Mouse (Mus musculus) megakaryocyte progenitor cell, adult 5-6 weeks (primary cell): ENCODE measurements around the gene L3mbtl3. TPM values are rescaled to one million over a fixed set of nuclear protein-coding genes. Genes with fewer than 3 reads are reported as not detected.
A peak's percentile ranks its signal among the peaks of the same experiment; 100 is the strongest.

Source experiments
- ATAC-seq: replicated peaks from 2 replicates; pipeline ENCODE4 v1.8.0; 2016; ENCODE audit warnings: mild to moderate bottlenecking, moderate TSS enrichment, inconsistent platforms; ENCODE audit not compliant: poor library complexity
- total RNA-seq, 2 experiments: library from RNA; stranded (forward) in 1 of 2; stranded (reverse) in 1 of 2; fragments of 157-497, 149-512 nt in 1 of 2; fragments of 200-1000 nt in 1 of 2; gene quantifications; 2 replicates each; pipeline versions ENCODE4 v1.2.3 to v1.2.4; 2015 to 2017

The L3mbtl3 gene
- total RNA-seq, 2 experiments from 2014 or later: 26.8 to 27.5 TPM

- ATAC-seq: peak; percentile 34; the same call in 1 of the 2 replicates
Measured at GRCm38 (mm10) chr10:26345879-26346278, 29.9 kb downstream of the L3mbtl3 start.

DNA sequence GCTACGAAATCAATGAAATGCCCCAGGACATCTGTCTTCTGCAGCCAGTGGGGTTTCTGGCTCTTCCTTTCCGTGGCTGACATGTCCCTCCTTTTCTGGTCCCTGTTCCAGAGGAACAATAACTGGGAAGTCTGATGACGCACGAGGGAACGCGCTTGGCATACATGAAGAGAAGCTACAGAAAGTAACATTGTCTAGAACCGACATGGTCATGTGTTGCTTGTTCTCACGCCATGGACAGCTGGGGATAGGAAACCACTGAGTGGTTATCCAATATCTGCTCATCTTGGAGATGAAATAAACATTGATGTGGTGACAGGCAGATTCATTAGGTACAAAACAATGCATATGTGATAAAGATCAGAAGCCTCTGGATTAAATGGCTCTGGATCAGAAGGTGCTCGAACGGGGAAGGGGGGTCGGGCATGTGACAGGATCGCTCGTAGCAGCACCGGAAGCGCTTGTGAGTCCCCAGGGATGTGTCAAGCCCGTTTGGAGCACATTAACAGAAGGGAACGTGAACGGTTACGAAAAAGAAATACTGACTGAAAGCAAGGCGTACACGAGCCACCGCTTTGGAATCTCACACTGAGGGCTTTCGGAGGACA lies 37.8 kb downstream of the L3mbtl3 start:
- no peak for ATAC-seq

DNA sequence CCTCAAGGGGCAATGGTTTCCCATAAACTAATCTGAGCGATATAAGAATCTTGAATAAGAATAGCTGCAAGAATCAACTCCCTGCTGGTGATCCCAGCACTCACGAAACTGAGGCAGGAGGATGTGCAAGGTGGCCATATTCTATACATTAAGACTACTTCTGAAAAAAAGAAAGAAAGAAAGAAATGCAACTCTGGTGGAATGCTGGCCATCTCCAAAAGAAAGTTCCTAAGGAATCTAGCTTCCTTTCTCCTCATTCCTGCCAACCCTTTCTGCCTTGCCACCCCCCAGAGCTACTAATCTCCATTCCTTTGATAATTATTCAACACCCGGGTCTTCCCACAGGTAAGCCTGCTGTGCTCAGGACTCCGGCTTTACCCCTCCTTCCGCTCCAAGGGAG lies 41.8 kb downstream of the L3mbtl3 start:
- no peak for ATAC-seq

- no peak for ATAC-seq
Measured at GRCm38 (mm10) chr10:26332781-26333180, 43.0 kb downstream of the L3mbtl3 start.

DNA sequence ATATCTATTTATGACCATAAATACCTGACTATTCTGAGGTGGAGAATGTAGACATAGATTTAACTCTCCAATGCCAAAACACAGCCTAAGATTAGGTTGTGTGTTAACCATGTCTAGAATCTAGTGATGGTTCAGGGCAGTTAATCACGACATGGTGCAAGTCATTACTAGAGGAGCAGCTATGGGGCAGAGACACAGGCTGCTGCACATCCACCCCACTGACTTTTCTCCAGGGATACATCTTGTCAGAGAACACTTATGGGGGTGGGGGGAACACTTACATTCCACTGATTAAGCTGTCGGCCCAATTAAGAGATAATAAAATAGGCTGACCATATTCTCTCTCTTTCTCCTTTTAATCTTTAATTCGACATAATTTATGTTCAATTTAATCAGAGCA lies 46.9 kb downstream of the L3mbtl3 start:
- no peak for ATAC-seq

DNA sequence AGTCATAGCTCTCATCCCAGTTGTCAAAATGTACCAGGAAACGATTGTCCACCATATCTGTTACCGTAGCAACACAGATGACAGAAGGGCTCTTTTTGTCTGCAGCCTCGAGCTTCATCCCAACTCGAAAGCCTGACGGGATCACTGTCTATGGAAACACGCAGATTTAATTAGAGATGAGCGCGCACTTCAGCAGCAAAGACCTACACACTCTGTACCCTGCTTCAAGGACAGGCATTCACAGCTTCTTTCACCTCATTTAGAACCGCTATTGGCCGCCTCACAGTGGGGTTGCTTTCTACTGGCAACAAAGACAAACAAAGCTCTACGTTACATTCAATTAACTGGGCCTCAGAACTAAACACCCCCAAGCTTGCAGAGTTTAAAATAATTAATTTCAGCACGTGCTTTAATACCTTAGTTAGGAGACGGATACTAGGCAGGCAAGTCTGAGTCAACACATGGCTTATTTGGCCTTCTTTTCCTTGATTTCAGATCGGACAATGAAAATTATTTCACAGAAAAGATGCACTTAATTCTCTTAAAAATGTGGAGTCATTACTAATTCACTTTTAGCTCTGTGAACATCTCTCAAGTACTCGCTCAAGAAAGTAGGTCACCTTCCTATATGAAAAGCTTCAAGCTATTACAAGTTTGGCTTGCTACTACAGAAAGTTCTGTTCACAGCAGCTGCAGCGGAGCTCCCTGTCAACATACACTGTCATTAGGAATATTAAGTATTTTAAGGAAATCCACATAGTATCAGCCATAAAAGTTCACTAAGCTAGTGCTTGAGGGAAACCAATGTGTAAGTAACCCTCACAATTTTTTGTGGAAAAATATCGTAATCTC lies 47.9 kb downstream of the L3mbtl3 start:
- ATAC-seq: no peak

DNA sequence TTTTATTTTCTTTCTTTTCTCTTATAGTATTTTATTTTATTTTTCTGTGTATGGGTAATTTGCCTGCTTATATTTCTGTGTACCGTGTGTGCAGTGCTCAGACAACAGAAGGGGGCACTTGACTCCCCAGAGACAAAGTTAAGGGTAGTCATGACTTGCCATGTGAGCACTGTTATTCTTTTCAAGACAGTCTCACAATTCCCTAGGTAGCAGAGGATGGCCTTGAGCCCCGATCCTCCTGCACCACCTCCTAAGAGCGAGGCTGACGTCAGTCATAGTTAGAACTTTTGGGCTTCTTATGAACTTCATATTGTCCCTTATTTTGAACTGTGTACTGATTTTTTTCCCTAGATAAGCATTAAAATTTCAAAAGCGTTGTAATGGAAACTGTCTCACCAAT lies 48.5 kb downstream of the L3mbtl3 start:
- ATAC-seq: no peak

DNA sequence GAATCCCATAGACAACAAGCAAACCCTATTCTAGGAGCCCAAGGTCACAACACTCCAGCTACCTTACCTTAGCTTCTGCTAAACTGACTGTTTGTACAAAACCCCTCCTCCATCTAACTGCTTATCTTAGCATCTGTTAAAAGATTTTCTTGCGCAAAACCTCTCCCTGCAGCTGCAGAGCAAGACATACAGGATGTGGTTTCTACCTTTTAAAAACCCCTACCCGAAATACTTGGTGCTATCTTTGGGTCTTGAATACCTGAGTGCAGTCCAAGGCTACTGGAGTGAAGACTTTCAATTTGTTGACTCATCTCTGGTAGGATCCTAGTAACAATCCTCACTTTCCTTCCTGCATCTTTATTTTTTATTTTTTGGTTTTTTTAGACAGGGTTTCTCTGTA lies 50.5 kb downstream of the L3mbtl3 start:
- peak; percentile 53 for ATAC-seq

DNA sequence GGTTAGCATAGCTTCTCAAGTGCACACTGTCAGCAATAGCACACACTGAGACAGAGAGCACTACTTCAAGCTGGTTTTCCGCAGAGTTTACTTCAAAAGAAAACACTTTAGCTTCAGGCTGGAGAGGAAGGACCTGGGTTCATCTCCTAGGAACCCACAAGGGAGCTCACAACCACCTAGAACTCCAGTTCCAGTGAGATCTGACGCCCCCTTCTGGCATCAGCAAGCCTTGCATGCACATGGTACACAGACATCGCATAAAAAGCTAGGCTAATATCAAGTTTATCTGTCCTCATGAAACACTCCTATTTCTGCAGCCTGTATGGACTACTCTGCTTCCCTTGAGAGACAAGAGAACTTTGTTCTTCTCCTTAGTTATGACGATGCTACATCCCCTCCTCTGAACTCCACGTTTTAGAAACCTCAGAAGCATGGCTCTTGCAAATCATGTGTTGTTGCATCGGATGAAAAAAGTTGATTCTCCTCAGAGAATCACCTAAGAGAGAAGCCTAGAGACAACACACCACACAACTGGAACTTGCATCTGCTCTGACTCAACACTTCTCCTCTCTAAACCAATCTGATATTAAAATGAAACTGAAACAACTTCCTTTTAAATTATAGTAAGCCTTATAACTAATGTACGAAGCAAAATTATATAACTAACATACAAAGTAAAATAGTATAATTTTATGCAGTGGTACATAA lies 53.3 kb downstream of the L3mbtl3 start:
- ATAC-seq: peak; percentile 67

GRCm38 (mm10) chr10:26320679-26321078 lies 55.1 kb downstream of the L3mbtl3 start:
- ATAC-seq: no peak

- no peak for ATAC-seq
Measured at GRCm38 (mm10) chr10:26314327-26314726, 61.4 kb downstream of the L3mbtl3 start.

DNA sequence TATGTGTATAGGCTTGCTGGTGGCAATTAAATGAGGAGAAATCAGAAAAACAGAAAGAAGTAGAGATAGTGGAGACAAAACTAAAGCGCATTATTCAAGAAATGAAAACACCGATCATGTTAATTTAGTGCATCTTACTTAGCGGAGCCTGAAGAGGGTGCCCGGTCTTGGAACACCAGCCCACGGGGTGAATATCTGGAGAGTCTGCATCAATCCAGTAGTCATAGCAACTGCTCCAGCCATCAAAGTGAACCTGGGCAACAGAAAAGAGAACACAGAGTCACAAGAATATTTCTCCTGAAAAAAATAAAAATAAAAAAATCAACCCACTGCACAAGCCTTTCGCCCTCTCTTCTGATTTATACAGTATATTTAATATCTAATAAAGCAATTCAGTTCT lies 72.3 kb downstream of the L3mbtl3 start:
- ATAC-seq: no peak

DNA sequence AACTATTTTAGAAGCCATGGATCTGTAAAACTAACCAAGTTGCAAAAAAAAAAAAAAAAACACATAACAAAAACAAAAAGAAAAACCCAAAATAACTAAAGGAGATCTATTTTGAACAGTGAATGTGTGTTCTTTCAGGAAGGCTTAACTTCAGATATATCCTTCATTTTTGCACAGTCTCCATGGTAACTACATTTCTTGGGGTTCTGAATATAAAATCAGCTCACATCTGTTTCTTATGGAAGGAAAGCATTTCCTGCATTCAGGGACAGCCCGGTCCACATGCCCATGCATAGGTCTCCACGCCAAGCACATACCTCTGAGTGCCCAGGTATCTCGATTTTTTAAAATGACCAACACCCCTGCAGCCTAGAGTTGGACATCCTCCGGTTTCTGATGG lies 73.4 kb downstream of the L3mbtl3 start:
- no peak for ATAC-seq

- no peak for ATAC-seq
Measured at GRCm38 (mm10) chr10:26297626-26298025, 78.1 kb downstream of the L3mbtl3 start.

- ATAC-seq: no peak
Measured at GRCm38 (mm10) chr10:26297200-26297599, 78.6 kb downstream of the L3mbtl3 start.

DNA sequence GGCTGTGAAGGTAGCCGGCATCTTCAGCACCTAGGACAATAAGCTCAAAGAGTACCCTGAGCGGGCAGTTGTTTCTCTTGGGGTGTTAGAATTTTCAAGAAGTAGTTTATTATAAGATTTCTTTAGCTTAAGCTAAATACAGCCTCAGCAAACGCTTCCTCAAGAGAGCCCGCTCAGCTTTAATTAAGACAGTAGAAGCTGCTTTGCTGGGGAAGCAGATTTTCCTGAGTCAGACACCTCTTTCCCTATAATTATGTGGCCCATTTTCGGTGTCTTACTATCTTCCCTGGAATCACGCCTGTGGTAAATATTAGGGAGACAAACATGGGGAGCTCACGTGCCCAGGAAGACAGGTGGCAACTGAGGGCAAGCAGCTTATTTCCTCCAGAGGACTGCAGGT lies 88.6 kb downstream of the L3mbtl3 start:
- no peak for ATAC-seq

GRCm38 (mm10) chr10:26280009-26280408 lies 95.8 kb downstream of the L3mbtl3 start:
- no peak for ATAC-seq

GRCm38 (mm10) chr10:26275414-26275813 lies 100.4 kb downstream of the L3mbtl3 start:
- ATAC-seq: no peak

GRCm38 (mm10) chr10:26263744-26264459 lies 111.9 kb downstream of the L3mbtl3 start:
- ATAC-seq: no peak

GRCm38 (mm10) chr10:26259908-26260307 lies 115.9 kb downstream of the L3mbtl3 start:
- no peak for ATAC-seq
